Mouse (Mus musculus) thymus, adult 2 months (tissue): ENCODE measurements around the gene Cd8a.

Source experiments
- CTCF ChIP-seq: fragments of 200-500 bp; IDR thresholded peaks from 2 replicates; pipeline ENCODE4 v1.5.1; 2012; ENCODE audit warnings: mild to moderate bottlenecking, control low read depth, low read length, moderate library complexity, borderline replicate concordance; ENCODE audit not compliant: control insufficient read depth, poor library complexity, insufficient read depth; ENCODE audit errors: extremely low read depth
- POLR2A ChIP-seq: fragments of 200-500 bp; IDR thresholded peaks from 2 replicates; pipeline ENCODE4 v1.6.1; 2012; ENCODE audit warnings: mild to moderate bottlenecking, low read length, control low read depth, moderate library complexity; ENCODE audit not compliant: control insufficient read depth, poor library complexity, insufficient read depth; ENCODE audit errors: extremely low read depth

- TF ChIP-seq POLR2A: no peak
- TF ChIP-seq CTCF: no peak
Measured at GRCm38 (mm10) chr6:71381654-71382053, 8.4 kb downstream of the Cd8a start.
